Mouse (Mus musculus): ENCODE measurements around the gene Plekha7. TPM values are rescaled to one million over a fixed set of nuclear protein-coding genes. Genes with fewer than 3 reads are reported as not detected.

Gene Plekha7
- polyA plus RNA-seq, 1 experiment from 2014 or later, result 27.7 TPM

DNA sequence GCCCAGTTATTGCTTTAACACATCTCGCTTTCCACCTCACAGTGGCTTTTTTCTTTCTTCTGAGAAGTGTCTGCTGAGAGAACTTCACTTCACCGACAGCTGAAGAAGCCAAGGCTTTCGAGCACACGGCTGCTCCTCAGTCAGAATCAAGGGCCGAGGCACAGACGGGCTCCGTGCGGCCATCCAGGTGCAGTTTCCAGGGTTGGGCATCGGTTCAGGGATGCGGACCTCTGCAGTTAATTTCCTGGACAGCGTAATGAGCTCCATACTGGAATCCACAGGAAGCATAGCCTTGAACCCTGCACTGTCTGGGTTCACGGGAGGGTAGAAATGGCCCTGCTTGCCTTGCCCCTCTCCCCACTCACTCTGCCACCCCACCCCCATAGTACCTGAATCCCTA is 184.1 kb downstream of the Plekha7 start:
- H3K27ac ChIP-seq, result peak overlapping the region; percentile 53; the same call in 1 of the 2 replicates
- no peak for DNase-seq (ENCODE audit: extremely low spot score, low spot score)

DNA sequence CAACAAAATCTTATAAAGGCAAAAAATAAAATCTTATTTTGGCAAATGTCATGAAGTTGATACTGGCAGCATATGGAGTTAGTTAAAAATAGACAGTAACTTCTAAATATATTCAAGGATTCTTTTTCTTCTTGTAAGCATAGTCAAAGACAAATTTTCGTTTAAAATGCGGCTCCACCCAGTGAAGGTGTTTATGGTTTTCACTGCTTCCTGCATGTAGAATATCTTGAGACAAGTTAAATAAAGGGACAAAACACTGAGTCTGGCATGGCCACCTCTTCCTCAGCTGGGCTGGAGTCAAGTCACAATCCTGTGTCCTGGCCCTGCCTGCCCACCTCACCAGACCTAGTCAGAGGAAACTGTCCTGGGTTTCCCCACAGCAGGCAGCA is 184.6 kb downstream of the Plekha7 start:
- DNase-seq (ENCODE audit: extremely low spot score, low spot score), result no peak
- Histone ChIP-seq H3K4me3 (no peak overlapping the region), H3K9me3 (0 out of 2 replicates have a peak, but pooled peaks cover 3% of the 10 kb centered on the region), H3K27ac (peak overlapping the region; percentile 53; the same call in 1 of the 2 replicates), H3K36me3 (replicated peaks) (peaks cover 44% of the 10 kb centered on the region), H3K27me3 (ENCODE audit: poor library complexity, severe bottlenecking) (no peaks in the 10 kb centered on the region), H3K4me1 (peaks cover 48% of the 10 kb centered on the region)
- WGBS, result 95% methylated on average over 2 of the region's 2 CpGs

More for the DNA sequence above, 184.1 kb downstream of the Plekha7 start:
- no peaks in the 10 kb centered on the region for H3K27me3 ChIP-seq (ENCODE audit: poor library complexity, severe bottlenecking)
- 80% methylated on average over 12 of the region's 12 CpGs for WGBS
- H3K4me3 ChIP-seq, result no peak overlapping the region
- H3K36me3 ChIP-seq (replicated peaks), result peaks cover 48% of the 10 kb centered on the region
- peaks cover 48% of the 10 kb centered on the region for H3K4me1 ChIP-seq
- 0 out of 2 replicates have a peak, but pooled peaks cover 3% of the 10 kb centered on the region for H3K9me3 ChIP-seq

DNA sequence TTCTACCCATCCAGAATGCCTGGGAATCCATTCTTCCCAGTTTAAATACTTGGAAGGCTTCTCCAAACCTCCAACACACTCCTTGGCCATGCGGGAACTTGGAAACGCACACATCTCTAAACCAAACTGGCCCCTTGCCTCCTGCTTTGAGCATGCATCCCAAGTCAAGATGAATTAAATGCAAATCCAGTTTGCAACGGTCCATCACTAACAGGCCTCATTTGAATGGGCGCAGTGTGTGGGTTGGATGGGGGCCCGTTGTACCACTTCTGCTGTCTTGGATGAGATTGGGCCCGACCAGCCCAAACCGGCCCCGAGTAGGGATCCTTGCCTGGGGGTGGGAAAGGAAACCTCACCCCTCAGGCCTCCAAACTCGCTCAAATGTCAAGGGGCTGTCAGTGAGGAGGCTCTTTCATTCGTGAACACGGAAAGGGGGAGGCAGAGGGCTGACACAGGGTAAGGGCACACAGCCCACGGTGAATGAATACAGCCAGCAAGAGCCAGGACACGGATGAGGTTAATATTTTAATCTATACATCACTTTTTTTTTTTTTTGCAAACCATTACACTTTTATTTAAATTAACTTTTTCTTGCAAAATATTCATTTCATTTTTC is 185.1 kb downstream of the Plekha7 start:
- peak overlapping the region; percentile 65 for H3K27ac ChIP-seq
- H3K36me3 ChIP-seq (replicated peaks), result peaks cover 39% of the 10 kb centered on the region
- H3K27me3 ChIP-seq (ENCODE audit: poor library complexity, severe bottlenecking), result no peaks in the 10 kb centered on the region
- peaks cover 48% of the 10 kb centered on the region for H3K4me1 ChIP-seq
- H3K9me3 ChIP-seq, result 0 out of 2 replicates have a peak, but pooled peaks cover 3% of the 10 kb centered on the region
- H3K4me3 ChIP-seq, result no peak overlapping the region
- 60% methylated on average over 13 of the region's 13 CpGs for WGBS
- DNase-seq (ENCODE audit: extremely low spot score, low spot score), result no peak

DNA sequence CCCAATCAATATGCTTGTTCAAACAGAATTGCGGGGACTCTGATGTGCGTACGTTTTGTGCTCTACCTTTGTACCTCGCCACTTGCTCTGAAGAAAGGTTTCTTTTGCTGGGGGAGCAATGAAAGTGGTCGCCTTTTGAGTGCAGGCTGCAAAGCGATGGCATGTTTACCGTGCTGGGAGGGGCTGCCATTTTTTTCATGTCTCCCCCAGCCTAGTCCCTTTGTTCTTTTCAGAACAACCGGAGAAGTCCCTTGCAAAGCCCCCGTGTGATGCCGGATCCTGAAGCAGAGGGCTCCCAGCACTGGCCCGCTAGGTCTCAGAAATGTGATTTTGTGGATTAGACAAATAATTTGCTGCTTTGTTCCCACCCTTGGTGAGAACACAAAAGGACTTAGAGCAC is 187.0 kb downstream of the Plekha7 start:
- H3K9me3 ChIP-seq, result 0 out of 2 replicates have a peak, but pooled peaks cover 3% of the 10 kb centered on the region
- 25% methylated on average over 11 of the region's 11 CpGs for WGBS
- peaks cover 22% of the 10 kb centered on the region for H3K36me3 ChIP-seq (replicated peaks)
- H3K27ac ChIP-seq, result peak overlapping the region; percentile 82
- peaks cover 48% of the 10 kb centered on the region for H3K4me1 ChIP-seq
- no peak for DNase-seq (ENCODE audit: extremely low spot score, low spot score)
- no peaks in the 10 kb centered on the region for H3K27me3 ChIP-seq (ENCODE audit: poor library complexity, severe bottlenecking)
- no peak overlapping the region for H3K4me3 ChIP-seq

DNA sequence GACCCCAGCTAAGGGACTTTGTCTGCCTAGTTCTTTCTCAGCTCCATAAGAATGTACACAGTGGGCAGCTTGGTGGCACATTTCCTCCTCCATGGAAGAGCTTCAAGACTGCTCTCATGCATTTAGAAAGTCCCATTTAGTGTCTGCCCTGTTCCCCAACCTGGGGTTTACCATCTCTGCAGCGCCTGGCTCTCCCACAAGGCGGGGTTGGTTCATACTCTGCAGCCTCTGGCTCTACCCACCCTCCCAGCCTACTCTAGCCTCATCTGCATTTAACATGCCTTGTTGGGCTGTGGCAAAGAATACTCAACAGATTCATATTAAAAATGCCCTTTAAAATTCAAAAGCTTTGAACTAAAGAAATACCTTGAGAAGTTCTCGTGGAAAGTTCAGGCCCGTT is 187.4 kb downstream of the Plekha7 start:
- Histone ChIP-seq H3K9me3 (0 out of 2 replicates have a peak, but pooled peaks cover 3% of the 10 kb centered on the region), H3K27me3 (ENCODE audit: poor library complexity, severe bottlenecking) (no peaks in the 10 kb centered on the region), H3K4me3 (no peak overlapping the region), H3K36me3 (replicated peaks) (peaks cover 21% of the 10 kb centered on the region), H3K4me1 (peaks cover 50% of the 10 kb centered on the region), H3K27ac (peak overlapping the region; percentile 82)
- WGBS, result 73% methylated on average over 4 of the region's 4 CpGs
- DNase-seq (ENCODE audit: extremely low spot score, low spot score), result no peak

DNA sequence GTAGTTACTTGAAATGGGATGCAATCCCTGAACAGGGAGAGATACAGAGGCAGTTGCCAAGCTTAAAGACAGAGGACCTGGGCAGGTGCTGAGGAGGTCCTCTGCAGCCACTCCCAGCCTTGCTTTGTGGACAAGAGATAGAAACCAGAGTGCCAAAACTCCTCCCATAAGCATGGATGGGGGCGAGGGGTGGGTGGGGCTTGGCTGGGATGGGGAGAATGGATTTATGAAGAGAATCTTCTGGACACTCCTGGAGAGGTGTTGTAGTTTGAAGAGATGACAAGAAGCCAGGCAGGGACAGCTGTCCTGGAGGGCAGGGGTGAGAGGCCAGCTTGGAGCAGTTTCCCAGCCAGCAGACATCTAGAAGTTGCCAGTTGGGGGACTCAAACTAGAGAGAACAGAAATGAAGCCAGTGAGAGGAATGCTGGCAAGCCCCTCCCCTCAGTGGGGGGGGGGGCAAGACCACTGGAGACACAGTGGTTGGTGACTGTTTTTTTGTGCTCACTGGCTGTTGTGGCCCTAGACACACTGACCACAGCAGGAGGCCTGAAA is 188.8 kb downstream of the Plekha7 start:
- WGBS, result 69% methylated on average over 1 of the region's 1 CpGs
- Histone ChIP-seq H3K27ac (no peak overlapping the region), H3K4me1 (peaks cover 54% of the 10 kb centered on the region)

DNA sequence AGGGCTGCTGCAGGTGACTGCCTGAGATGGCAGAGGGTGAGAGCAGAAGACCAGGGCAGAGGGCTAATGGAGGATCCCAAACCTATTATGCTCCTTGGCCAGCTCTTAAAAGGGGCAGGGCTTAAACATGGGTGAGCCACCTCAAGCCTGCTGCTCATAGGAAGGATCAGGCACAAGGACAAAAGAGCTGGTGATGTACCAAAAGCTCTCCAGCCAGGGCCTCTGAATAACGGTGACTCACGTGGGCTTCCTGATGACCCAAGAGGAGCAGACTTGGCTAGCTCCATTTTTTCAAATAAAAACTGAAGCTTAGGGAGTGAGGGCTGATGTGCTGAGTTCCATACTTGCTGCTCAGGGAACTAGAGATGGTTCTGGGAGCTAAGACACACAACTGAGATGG is 192.2 kb downstream of the Plekha7 start:
- 84% methylated on average over 2 of the region's 2 CpGs for WGBS
- Histone ChIP-seq H3K4me3 (no peak overlapping the region), H3K27me3 (ENCODE audit: poor library complexity, severe bottlenecking) (no peaks in the 10 kb centered on the region), H3K9me3 (0 out of 2 replicates have a peak, but pooled peaks cover 3% of the 10 kb centered on the region), H3K4me1 (peaks cover 24% of the 10 kb centered on the region), H3K36me3 (replicated peaks) (no peaks in the 10 kb centered on the region), H3K27ac (no peak overlapping the region)
- DNase-seq (ENCODE audit: extremely low spot score, low spot score), result no peak

More for the DNA sequence above, 188.8 kb downstream of the Plekha7 start:
- no peak overlapping the region for H3K4me3 ChIP-seq
- H3K9me3 ChIP-seq, result 0 out of 2 replicates have a peak, but pooled peaks cover 3% of the 10 kb centered on the region
- DNase-seq (ENCODE audit: extremely low spot score, low spot score), result no peak
- no peaks in the 10 kb centered on the region for H3K27me3 ChIP-seq (ENCODE audit: poor library complexity, severe bottlenecking)
- H3K36me3 ChIP-seq (replicated peaks), result peaks cover 8% of the 10 kb centered on the region

DNA sequence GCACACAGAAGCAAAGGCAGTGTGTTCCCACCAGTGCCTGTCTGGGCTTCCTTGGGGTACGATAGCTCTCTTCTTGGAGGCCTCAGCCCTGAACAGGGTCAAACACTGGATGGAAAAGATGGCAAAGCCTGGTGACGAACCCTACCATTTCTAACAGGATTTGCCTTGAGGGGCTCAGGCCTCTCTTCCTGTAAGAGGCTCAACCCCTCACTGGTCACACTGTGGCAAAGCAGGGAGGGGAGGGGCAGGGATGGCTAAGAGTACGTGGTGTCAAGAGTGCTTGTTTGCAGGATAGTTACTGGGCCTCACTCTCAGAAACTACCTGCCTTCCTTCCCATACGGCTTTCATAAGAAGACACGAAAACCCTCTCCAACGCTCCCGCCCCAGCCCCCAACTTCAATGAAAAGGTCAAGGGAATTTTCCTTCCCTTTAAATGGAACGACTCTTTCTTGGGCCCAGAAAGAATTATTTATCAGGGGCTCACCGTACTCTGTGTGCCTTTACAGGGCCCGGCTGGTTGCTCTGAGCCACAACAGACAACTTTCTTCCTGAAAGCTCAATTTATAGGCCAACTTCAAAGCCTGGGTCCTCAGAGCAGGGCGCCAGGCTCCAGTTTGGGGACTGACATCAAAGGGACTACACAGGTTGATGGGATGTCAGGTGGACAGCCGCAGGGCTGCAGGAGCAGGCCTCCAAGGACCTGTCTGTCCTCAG is 192.8 kb downstream of the Plekha7 start:
- H3K27me3 ChIP-seq (ENCODE audit: poor library complexity, severe bottlenecking), result no peaks in the 10 kb centered on the region
- 0 out of 2 replicates have a peak overlapping the region, but pooled peaks have one; percentile 2 for H3K27ac ChIP-seq
- H3K36me3 ChIP-seq (replicated peaks), result no peaks in the 10 kb centered on the region
- peaks cover 18% of the 10 kb centered on the region for H3K4me1 ChIP-seq
- no peak overlapping the region for H3K4me3 ChIP-seq
- DNase-seq (ENCODE audit: extremely low spot score, low spot score), result peak; percentile 13
- H3K9me3 ChIP-seq, result 0 out of 2 replicates have a peak, but pooled peaks cover 3% of the 10 kb centered on the region
- WGBS, result 76% methylated on average over 12 of the region's 12 CpGs

DNA sequence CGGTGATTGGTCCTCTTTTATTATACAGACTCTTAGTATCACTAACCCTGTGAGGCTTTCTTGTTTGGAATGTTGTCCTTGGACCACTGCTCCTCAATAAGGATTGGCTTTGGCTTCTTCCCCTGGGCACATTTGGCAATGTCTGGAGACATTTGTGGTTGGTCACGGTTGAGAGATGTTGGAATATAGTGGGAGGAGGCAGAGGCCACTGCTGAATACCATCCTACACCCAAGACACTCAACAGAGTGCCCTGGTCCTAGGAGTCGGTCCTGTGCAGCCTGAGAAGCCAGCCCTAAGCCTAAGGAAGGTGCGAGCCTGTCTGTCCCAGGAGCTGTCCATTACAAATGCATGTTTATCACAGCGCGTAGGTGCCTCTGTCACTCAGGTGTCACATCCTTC is 196.6 kb downstream of the Plekha7 start:
- no peak overlapping the region for H3K27ac ChIP-seq
- WGBS, result 88% methylated on average over 6 of the region's 6 CpGs
- DNase-seq (ENCODE audit: extremely low spot score, low spot score), result peak; percentile 11
- peaks cover 18% of the 10 kb centered on the region for H3K36me3 ChIP-seq (replicated peaks)
- no peak overlapping the region for H3K4me3 ChIP-seq
- no peaks in the 10 kb centered on the region for H3K27me3 ChIP-seq (ENCODE audit: poor library complexity, severe bottlenecking)
- H3K9me3 ChIP-seq, result no peaks in the 10 kb centered on the region
- peaks cover 10% of the 10 kb centered on the region; the same call in 1 of the 2 replicates for H3K4me1 ChIP-seq

DNA sequence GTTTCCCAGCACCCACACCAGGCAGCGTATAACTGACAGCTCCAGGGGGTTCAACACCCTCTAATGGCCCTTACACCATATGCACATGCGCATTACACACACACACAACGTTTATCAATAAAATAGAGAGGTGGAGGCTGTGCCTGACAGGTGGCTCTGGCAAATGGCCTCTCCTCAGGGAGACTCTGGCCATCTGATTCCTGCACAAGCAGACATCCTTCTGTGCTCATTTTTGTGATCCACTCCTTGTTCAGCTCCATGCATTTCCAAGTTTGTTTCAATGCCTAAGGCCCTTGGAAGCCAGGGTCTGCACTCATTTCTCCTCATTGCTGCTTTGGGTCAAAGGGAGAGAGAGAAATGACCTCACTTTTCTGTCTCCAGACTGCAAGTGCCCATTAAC is 197.5 kb downstream of the Plekha7 start:
- DNase-seq (ENCODE audit: extremely low spot score, low spot score), result no peak
- WGBS, result 91% methylated on average over 3 of the region's 3 CpGs

DNA sequence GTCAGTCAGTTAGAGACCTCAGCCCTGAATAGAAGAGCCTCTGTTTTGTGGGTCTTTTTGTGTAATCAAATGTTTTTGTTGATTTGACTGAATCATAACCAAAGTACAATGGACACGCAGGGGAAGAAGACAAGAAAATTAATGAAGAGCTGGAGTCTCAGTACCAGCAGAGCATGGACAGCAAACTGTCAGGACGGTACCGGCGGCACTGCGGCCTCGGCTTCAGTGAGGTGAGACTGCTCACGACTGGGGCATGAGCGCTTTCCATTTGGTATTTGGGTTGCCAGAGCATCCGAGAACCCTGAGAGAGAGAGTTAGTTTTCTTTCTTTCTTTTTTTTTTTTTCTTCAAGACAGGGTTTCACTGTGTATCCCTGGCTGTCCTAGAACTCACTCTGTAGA is 205.1 kb downstream of the Plekha7 start:
- Histone ChIP-seq H3K4me1 (no peaks in the 10 kb centered on the region), H3K9me3 (no peaks in the 10 kb centered on the region), H3K36me3 (replicated peaks) (peaks cover 94% of the 10 kb centered on the region), H3K4me3 (no peak overlapping the region), H3K27ac (no peak overlapping the region), H3K27me3 (ENCODE audit: poor library complexity, severe bottlenecking) (no peaks in the 10 kb centered on the region)
- DNase-seq (ENCODE audit: extremely low spot score, low spot score), result no peak
- WGBS, result 98% methylated on average over 9 of the region's 9 CpGs

More for the DNA sequence above, 197.5 kb downstream of the Plekha7 start:
- no peaks in the 10 kb centered on the region for H3K9me3 ChIP-seq
- no peak overlapping the region for H3K27ac ChIP-seq
- no peaks in the 10 kb centered on the region for H3K27me3 ChIP-seq (ENCODE audit: poor library complexity, severe bottlenecking)
- peaks cover 27% of the 10 kb centered on the region for H3K36me3 ChIP-seq (replicated peaks)
- no peak overlapping the region for H3K4me3 ChIP-seq
- H3K4me1 ChIP-seq, result peaks cover 8% of the 10 kb centered on the region; the same call in 1 of the 2 replicates

DNA sequence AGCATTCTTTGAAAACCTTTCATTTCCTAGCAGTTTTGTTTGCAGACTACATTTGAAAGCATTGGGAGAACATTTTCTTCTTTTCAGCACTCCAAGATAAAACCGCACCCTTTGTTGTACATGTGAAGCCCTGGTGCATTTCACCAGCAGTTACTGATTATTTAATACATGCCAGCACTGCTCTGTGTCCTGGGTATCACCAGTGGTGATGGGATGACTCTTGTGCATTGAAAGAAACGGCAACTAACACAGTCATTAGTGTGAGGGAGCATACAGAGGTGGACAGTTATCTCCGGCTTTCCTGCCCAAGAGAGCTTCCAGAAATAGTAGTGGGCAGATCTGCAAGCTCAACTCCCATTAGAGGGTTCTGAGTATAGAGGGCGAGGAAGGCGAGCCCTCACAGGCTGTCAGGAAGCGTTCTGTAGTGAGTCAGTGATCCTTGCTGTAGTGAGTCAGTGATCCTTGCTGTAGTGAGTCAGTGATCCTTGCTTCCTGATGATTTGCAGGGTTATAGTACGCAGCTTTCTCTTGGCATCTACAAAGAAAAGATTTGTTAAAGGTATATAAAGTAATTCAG is 208.1 kb downstream of the Plekha7 start:
- Histone ChIP-seq H3K4me1 (peaks cover 8% of the 10 kb centered on the region), H3K27me3 (ENCODE audit: poor library complexity, severe bottlenecking) (no peaks in the 10 kb centered on the region), H3K36me3 (replicated peaks) (peaks cover 76% of the 10 kb centered on the region), H3K27ac (no peak overlapping the region), H3K9me3 (no peaks in the 10 kb centered on the region), H3K4me3 (no peak overlapping the region)
- no peak for DNase-seq (ENCODE audit: extremely low spot score, low spot score)
- 90% methylated on average over 7 of the region's 7 CpGs for WGBS

Measured in forebrain, embryonic 10.5 days (tissue).